Mouse (Mus musculus) hindbrain, embryonic 15.5 days (tissue): ENCODE results near the gene Ankrd7. TPM values are rescaled to one million over a fixed set of nuclear protein-coding genes. Genes with fewer than 3 reads are reported as not detected.

Source experiments
- ATAC-seq: fragments of 200-750 bp; cut with Nextera tagmentation; 2 replicates; pipeline ENCODE4 v1.8.0; 2017; ENCODE audit warnings: low read depth, moderate number of reproducible peaks, moderate TSS enrichment; ENCODE audit not compliant: low FRiP score
- H3K27ac ChIP-seq: fragments of 300-500 bp; sonication (generic); replicated peaks from 2 replicates; pipeline ENCODE4 v1.5.1; 2015; ENCODE audit warnings: mild to moderate bottlenecking, inconsistent platforms
- H3K27me3 ChIP-seq: fragments of 300-500 bp; sonication (generic); 2 replicates; pipeline ENCODE4 v1.6.1; 2015; ENCODE audit warnings: control low read depth, inconsistent platforms
- H3K36me3 ChIP-seq: fragments of 300-500 bp; sonication (generic); 2 replicates; pipeline ENCODE4 v1.6.1; 2015; ENCODE audit warnings: control low read depth, inconsistent platforms
- H3K4me1 ChIP-seq: fragments of 300-500 bp; sonication (generic); replicated peaks from 2 replicates; pipeline ENCODE4 v1.6.1; 2015; ENCODE audit warnings: control low read depth, inconsistent platforms
- H3K4me2 ChIP-seq: fragments of 300-500 bp; sonication (generic); 2 replicates; pipeline ENCODE4 v1.6.1; 2015; ENCODE audit warnings: moderate library complexity, mild to moderate bottlenecking, inconsistent platforms
- H3K4me3 ChIP-seq: fragments of 300-500 bp; sonication (generic); 2 replicates; pipeline ENCODE4 v1.5.1; 2015; ENCODE audit warnings: mild to moderate bottlenecking, inconsistent platforms
- H3K9ac ChIP-seq: fragments of 300-500 bp; sonication (generic); 2 replicates; pipeline ENCODE4 v1.6.1; 2015; ENCODE audit warnings: inconsistent platforms
- H3K9me3 ChIP-seq: fragments of 300-500 bp; sonication (generic); 2 replicates; pipeline ENCODE4 v1.6.1; 2016; ENCODE audit warnings: control low read depth, inconsistent platforms
- WGBS: fragments of 180-500 bp; shearing (Covaris S2); methylation state at CpG from one replicate; pipeline ENCODE4 v1.1.7; 2015; 5-methylcytosine and 5-hydroxymethylcytosine counted together
- polyA plus RNA-seq: library from polyadenylated mRNA; unstranded; fragments of >200 nt; fragmentation: Nextera tagmentation; extraction: Ambion mirVana; gene quantifications from 2 replicates; pipeline ENCODE4 v1.2.1, GENCODE M21; 2015

Ankrd7 gene
- polyA plus RNA-seq, 1 experiment from 2014 or later, result 0.13 TPM

DNA sequence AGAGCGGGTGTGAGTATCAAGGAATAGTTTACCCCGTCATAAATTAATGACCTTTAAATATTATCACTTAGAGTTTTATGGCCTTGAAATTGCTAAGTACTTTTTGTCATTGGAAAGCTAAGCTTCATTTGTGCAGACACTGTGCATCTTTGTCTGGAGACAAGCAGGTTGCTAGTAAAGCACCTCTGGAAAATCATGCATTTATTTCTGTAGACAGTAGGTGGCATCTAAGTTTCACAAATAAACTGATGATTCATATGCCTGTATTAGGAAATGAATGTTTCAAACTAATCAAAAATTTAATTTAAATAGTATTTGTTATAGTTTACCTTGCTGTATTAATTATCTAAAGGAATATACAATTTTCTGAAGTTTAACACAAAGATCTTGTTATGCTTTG, 41.1 kb downstream of the Ankrd7 start:
- Histone ChIP-seq H3K9ac (no peak overlapping the region), H3K4me3 (no peak overlapping the region), H3K27me3 (no peaks in the 10 kb centered on the region), H3K27ac (no peak overlapping the region), H3K4me1 (no peaks in the 10 kb centered on the region), H3K4me2 (no peak overlapping the region), H3K36me3 (no peaks in the 10 kb centered on the region), H3K9me3 (no peaks in the 10 kb centered on the region)
- ATAC-seq, result no peak
- 87% methylated on average over 2 of the region's 2 CpGs for WGBS

DNA sequence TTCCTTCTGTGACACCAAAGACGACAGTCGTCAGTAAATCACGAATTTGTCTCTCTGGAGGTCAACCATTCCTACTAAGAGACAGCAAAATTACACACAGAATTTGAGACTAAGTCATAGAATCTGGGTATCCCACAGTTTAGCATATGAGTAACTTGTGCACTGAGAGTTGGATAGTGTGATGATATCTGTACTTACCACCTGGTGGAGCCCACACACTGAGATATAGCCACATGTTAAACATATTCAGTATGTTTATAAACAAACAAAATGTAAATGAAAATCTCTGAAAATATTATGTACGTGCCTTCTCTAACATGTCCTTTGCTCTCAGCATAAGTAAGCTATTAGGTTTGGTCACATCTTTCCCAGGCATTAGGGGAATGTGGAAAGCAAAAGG, 47.1 kb downstream of the Ankrd7 start:
- Histone ChIP-seq H3K4me2 (no peak overlapping the region), H3K4me1 (no peaks in the 10 kb centered on the region), H3K9me3 (no peaks in the 10 kb centered on the region), H3K9ac (no peak overlapping the region), H3K27me3 (no peaks in the 10 kb centered on the region), H3K36me3 (no peaks in the 10 kb centered on the region), H3K27ac (no peak overlapping the region), H3K4me3 (no peak overlapping the region)
- 81% methylated on average over 4 of the region's 4 CpGs for WGBS
- peak; percentile 73 for ATAC-seq

DNA sequence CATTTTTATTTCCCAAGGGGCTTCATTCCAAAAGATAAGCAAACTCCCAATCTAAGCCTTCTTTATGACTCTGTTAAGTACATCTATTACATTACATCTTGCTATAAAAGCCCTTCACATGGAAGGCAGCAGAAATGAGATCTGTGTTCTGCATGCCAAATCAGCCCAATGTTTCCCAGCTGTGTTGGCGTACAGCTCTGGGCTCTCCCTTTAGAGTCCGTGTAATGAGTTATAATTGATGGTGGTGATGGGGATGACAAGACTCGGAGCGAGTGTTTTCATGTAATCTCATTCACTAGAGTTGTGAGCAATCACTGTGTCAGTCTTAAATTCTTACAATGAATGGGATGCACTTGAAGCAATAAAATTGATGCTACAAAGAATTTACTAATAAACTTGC, 49.9 kb downstream of the Ankrd7 start:
- ATAC-seq, result 0 out of 2 replicates have a peak, but pooled peaks have one; percentile 30
- Histone ChIP-seq H3K27me3 (no peaks in the 10 kb centered on the region), H3K4me3 (no peak overlapping the region), H3K4me1 (no peaks in the 10 kb centered on the region), H3K4me2 (no peak overlapping the region), H3K9me3 (no peaks in the 10 kb centered on the region), H3K36me3 (no peaks in the 10 kb centered on the region), H3K9ac (no peak overlapping the region), H3K27ac (no peak overlapping the region)
- WGBS, result 41% methylated on average over 4 of the region's 4 CpGs

DNA sequence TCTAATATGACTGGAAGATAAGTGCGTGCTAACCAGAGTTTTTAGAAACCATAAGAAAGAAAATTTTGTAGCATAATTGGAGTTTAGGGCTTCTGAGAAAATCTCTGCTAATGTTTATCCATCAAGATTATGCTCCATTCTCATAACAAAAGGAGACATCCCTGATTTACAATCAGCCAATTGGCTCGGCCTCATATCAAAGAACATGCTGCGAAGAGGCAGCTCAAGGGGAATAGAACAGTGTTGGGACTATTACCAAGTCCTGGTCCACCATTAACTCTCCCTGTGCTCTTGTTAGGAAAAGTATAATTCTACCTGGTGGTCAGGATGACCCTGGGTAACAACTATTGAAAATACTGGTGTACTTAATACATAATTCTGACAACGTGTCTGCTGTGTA, 50.4 kb downstream of the Ankrd7 start:
- H3K27me3 ChIP-seq, result no peaks in the 10 kb centered on the region
- no peaks in the 10 kb centered on the region for H3K36me3 ChIP-seq
- no peak overlapping the region for H3K4me2 ChIP-seq
- no peaks in the 10 kb centered on the region for H3K9me3 ChIP-seq
- H3K4me1 ChIP-seq, result no peaks in the 10 kb centered on the region
- no peak overlapping the region for H3K9ac ChIP-seq
- ATAC-seq, result no peak
- no peak overlapping the region for H3K4me3 ChIP-seq
- no peak overlapping the region for H3K27ac ChIP-seq
- 80% methylated on average over 4 of the region's 4 CpGs for WGBS

Other genes starting within 250 kb of the Ankrd7 start
- gene Lsm8, start 17.7 kb upstream of the Ankrd7 start, polyA plus RNA-seq, result 91.8 and 101 TPM in 2 replicates